Mouse (Mus musculus) lung, adult 2 months (tissue): ENCODE results near the gene Klf2.

Experiments used
- CTCF ChIP-seq: fragments of 200-500 bp; IDR thresholded peaks from 2 replicates; pipeline ENCODE4 v1.5.1; 2011; ENCODE audit warnings: mild to moderate bottlenecking, low read length, control low read depth; ENCODE audit not compliant: insufficient read depth
- POLR2A ChIP-seq: fragments of 200-500 bp; IDR thresholded peaks from 2 replicates; pipeline ENCODE4 v1.6.1; 2011; ENCODE audit warnings: low read depth, mild to moderate bottlenecking, control low read depth, low read length, borderline replicate concordance; ENCODE audit errors: extremely low read depth

DNA sequence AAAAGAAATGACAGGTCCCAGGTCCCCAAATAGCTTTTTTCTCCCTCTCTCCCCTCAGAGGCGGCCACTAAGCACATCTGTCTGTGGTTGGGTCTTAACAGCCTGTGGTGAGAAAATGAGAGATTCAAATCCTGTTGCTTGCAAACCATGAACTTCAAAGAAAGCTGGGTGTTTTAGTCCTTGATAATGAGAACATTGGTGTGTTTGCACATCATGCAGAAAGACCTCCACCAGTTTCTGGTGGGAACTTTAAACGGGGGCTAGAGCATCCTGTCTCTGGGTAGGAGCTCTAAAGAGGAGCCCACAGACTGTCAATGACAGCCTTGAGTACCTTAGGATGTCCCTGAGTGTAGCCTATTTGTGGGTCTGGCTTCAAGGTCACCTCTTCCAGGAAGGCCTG is 27.7 kb upstream of the Klf2 start:
- TF ChIP-seq CTCF (no peak), POLR2A (no peak)
